Mouse (Mus musculus): ENCODE measurements at regions not wholly inside any gene's neighbourhood (a gene's known extent, or its start where the extent isn't known, plus 50 kb on each side); places are given as distances from the start of the nearest gene placed in this dataset.

DNA sequence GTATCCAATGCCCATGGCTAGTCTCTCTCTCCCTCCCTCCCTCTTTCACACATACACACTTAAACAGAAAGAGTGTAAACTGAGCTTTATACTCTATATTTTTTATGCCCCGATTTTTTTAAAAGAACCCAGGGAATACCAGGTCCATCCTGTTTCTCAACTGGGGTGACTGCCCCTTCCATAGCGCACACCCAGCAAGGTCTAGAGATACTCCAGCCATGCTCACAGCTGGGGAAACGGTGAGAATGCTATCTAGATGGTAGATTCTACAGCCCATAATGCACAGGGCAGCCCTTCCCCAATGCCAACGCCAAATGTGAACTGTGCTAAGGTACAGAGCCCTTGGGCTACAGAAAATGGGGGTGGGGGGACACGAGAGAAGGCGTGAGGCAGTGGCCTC, 51.2 kb upstream of the Tln2 start:
- Histone ChIP-seq H3K4me2 (ENCODE audit: low read depth, low read length) (no peak overlapping the region), H3K27ac (ENCODE audit: low read length) (no peak overlapping the region), H3K9me3 (replicated peaks; ENCODE audit: control insufficient read depth, low read length) (no peaks in the 10 kb centered on the region), H3K9ac (ENCODE audit: low read length) (no peak overlapping the region), H3K4me3 (ENCODE audit: low read length) (no peak overlapping the region), H3K27me3 (ENCODE audit: control insufficient read depth, insufficient read depth, low read length) (no peaks in the 10 kb centered on the region), H3K36me3 (ENCODE audit: control insufficient read depth, insufficient read depth) (no peaks in the 10 kb centered on the region), H3K4me1 (ENCODE audit: control insufficient read depth, insufficient read depth, low read length) (peaks cover 23% of the 10 kb centered on the region)
- WGBS = 91% methylated on average over 6 of the region's 6 CpGs
- no peak for ATAC-seq (replicated peaks; ENCODE audit: extremely low read depth, insufficient read depth, low FRiP score)

DNA sequence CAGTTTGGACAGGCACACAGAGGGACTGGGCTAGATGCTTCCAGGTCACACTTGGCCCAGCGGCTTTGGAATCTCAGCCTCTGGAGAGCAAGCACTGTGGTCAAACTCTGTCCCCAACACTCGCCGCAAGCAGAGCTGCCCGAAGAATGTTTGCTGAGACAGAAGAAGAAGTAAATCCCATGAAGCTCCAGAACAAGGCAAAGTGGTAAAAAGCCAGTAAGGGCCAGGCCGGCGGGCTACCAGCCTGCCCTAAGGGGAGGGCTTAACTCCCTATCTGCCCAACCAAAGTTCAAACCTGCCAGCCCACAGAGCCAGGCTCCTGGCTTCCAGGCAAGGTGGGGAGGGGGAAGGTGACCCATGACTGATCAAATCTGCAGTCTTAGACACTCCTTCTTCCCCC, 52.2 kb upstream of the Tln2 start:
- Histone ChIP-seq H3K27me3 (ENCODE audit: control insufficient read depth, insufficient read depth, low read length) (no peaks in the 10 kb centered on the region), H3K36me3 (ENCODE audit: control insufficient read depth, insufficient read depth) (no peaks in the 10 kb centered on the region), H3K9ac (ENCODE audit: low read length) (no peak overlapping the region), H3K4me3 (ENCODE audit: low read length) (no peak overlapping the region), H3K4me1 (ENCODE audit: control insufficient read depth, insufficient read depth, low read length) (peaks cover 19% of the 10 kb centered on the region), H3K9me3 (replicated peaks; ENCODE audit: control insufficient read depth, low read length) (no peaks in the 10 kb centered on the region), H3K27ac (ENCODE audit: low read length) (no peak overlapping the region), H3K4me2 (ENCODE audit: low read depth, low read length) (no peak overlapping the region)
- no peak for ATAC-seq (replicated peaks; ENCODE audit: extremely low read depth, insufficient read depth, low FRiP score)
- 73% methylated on average over 6 of the region's 6 CpGs for WGBS

GRCm38 (mm10) chr9:67612101-67612500, 52.6 kb upstream of the Tln2 start:
- Histone ChIP-seq H3K36me3 (ENCODE audit: control insufficient read depth, insufficient read depth) (no peaks in the 10 kb centered on the region), H3K4me3 (ENCODE audit: low read length) (no peak overlapping the region), H3K9ac (ENCODE audit: low read length) (no peak overlapping the region), H3K9me3 (replicated peaks; ENCODE audit: control insufficient read depth, low read length) (no peaks in the 10 kb centered on the region), H3K4me1 (ENCODE audit: control insufficient read depth, insufficient read depth, low read length) (peaks cover 21% of the 10 kb centered on the region), H3K27ac (ENCODE audit: low read length) (no peak overlapping the region), H3K4me2 (ENCODE audit: low read depth, low read length) (no peak overlapping the region), H3K27me3 (ENCODE audit: control insufficient read depth, insufficient read depth, low read length) (no peaks in the 10 kb centered on the region)
- no peak for ATAC-seq (replicated peaks; ENCODE audit: extremely low read depth, insufficient read depth, low FRiP score)
- WGBS = 96% methylated on average over 2 of the region's 2 CpGs

DNA sequence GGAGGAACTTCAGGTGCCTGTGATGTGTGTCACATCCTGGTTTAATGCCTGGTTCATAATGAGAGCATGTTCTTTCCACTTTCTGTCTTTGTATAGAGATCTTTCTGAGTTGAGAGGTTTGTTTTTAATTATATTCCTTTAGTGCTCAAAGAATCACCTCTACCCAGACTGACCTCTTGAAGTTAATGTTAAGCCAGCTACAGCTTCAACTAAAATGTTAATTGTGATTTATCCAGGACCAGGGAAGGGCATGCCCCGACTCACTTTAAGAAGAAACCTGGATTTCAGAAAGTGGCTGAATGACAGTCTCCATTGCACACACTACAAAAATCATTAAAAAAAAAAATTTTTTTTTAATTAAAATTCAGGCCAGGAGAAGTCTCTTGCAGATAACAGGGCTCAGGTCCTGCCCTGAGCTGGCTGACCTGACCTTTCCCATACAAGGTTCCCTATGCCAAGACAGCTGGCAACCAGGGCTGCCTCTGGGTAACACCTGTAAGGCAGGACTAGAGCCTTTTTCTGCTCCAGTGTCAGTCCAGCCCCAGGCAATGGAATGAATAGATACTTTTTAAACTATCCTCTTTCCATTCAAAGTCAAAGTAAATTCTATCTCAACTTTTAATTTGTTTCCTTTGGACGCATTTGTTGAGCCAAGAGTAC, 54.7 kb upstream of the Tln2 start:
- Histone ChIP-seq H3K4me3 (ENCODE audit: low read length) (no peak overlapping the region), H3K4me1 (ENCODE audit: control insufficient read depth, insufficient read depth, low read length) (peaks cover 15% of the 10 kb centered on the region), H3K27ac (ENCODE audit: low read length) (no peak overlapping the region), H3K4me2 (ENCODE audit: low read depth, low read length) (no peak overlapping the region), H3K27me3 (ENCODE audit: control insufficient read depth, insufficient read depth, low read length) (no peaks in the 10 kb centered on the region), H3K36me3 (ENCODE audit: control insufficient read depth, insufficient read depth) (no peaks in the 10 kb centered on the region), H3K9ac (ENCODE audit: low read length) (no peak overlapping the region), H3K9me3 (replicated peaks; ENCODE audit: control insufficient read depth, low read length) (no peaks in the 10 kb centered on the region)
- ATAC-seq (replicated peaks; ENCODE audit: extremely low read depth, insufficient read depth, low FRiP score) = no peak
- WGBS = 76% methylated on average over 2 of the region's 2 CpGs

- Histone ChIP-seq H3K27me3 (ENCODE audit: control insufficient read depth, insufficient read depth, low read length) (no peaks in the 10 kb centered on the region), H3K27ac (ENCODE audit: low read length) (no peak overlapping the region), H3K36me3 (ENCODE audit: control insufficient read depth, insufficient read depth) (no peaks in the 10 kb centered on the region), H3K9ac (ENCODE audit: low read length) (no peak overlapping the region), H3K9me3 (replicated peaks; ENCODE audit: control insufficient read depth, low read length) (no peaks in the 10 kb centered on the region), H3K4me1 (ENCODE audit: control insufficient read depth, insufficient read depth, low read length) (peaks cover 15% of the 10 kb centered on the region), H3K4me3 (ENCODE audit: low read length) (no peak overlapping the region), H3K4me2 (ENCODE audit: low read depth, low read length) (no peak overlapping the region)
- no peak for ATAC-seq (replicated peaks; ENCODE audit: extremely low read depth, insufficient read depth, low FRiP score)
- 96% methylated on average over 2 of the region's 2 CpGs for WGBS
Measured at GRCm38 (mm10) chr9:67616207-67616606, 56.7 kb upstream of the Tln2 start.

DNA sequence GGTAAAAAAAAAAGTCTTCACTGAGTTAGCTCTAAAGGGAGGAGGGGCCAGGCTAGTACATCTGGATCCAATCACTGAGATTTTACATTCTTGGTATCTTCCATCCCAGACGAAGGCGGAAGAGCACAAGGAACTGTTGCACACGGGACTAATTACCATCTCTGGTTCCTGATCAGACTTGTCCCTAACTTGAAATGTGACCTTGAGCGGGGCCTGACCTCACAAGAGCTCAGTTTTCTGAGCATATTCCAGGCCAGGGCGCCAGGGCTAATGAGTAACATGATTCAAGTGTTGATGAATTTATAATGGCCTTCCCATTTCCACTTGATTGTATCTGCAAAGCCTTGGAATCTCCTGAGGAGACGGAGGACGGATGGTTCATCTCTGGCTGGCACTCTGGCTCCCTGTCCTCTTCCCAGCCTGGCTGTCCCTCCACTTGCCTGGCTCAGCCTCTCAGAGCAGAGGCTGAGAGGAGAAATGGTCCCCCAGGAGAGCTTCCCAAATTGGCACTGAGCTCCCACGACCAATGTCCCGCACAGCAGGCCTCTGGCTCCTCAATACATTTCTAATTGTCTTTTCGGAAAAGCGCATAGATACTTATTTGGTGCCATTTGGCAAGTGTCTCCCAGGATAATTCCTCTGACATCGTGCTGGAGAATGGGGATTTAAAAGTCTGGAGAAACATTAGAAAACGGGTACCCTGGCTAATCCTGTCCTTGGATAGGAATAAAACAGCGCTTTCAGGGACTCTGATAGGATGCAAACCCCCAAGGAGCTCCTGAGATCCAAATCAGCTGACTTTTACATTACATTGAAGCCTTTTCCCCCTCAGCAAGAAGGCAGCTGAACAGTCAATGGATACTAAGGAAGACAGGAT, 58.1 kb upstream of the Tln2 start:
- H3K27me3 ChIP-seq (ENCODE audit: control insufficient read depth, insufficient read depth, low read length) = no peaks in the 10 kb centered on the region
- no peak overlapping the region for H3K9ac ChIP-seq (ENCODE audit: low read length)
- WGBS = 53% methylated on average over 14 of the region's 14 CpGs
- peak overlapping the region; percentile 48; the same call in 1 of the 2 replicates for H3K27ac ChIP-seq (ENCODE audit: low read length)
- peaks cover 13% of the 10 kb centered on the region for H3K4me1 ChIP-seq (ENCODE audit: control insufficient read depth, insufficient read depth, low read length)
- H3K36me3 ChIP-seq (ENCODE audit: control insufficient read depth, insufficient read depth) = no peaks in the 10 kb centered on the region
- ATAC-seq (replicated peaks; ENCODE audit: extremely low read depth, insufficient read depth, low FRiP score) = no peak
- no peaks in the 10 kb centered on the region for H3K9me3 ChIP-seq (replicated peaks; ENCODE audit: control insufficient read depth, low read length)
- H3K4me2 ChIP-seq (ENCODE audit: low read depth, low read length) = no peak overlapping the region
- H3K4me3 ChIP-seq (ENCODE audit: low read length) = no peak overlapping the region

DNA sequence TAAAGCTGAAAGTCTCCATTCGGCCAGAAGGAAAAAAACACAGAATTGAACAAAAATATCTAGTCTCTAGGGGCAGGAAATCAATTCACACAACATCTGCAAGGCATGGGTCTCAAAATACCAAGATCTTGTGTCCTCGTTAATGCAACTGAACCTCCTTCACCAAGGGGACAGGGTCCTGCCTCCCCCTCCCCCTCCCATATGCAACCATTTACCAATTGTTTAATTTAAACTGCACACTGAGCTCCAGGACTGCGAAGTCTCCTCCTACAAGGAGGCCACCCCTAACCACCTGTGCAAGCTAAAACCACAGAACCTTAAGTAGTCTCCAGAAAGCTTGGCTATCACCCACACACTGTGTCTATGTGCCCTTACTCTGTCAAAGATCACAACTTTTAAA, 61.4 kb upstream of the Tln2 start:
- Histone ChIP-seq H3K4me1 (ENCODE audit: control insufficient read depth, insufficient read depth, low read length) (peaks cover 19% of the 10 kb centered on the region), H3K27me3 (ENCODE audit: control insufficient read depth, insufficient read depth, low read length) (no peaks in the 10 kb centered on the region), H3K9me3 (replicated peaks; ENCODE audit: control insufficient read depth, low read length) (no peaks in the 10 kb centered on the region), H3K27ac (ENCODE audit: low read length) (no peak overlapping the region), H3K4me2 (ENCODE audit: low read depth, low read length) (no peak overlapping the region), H3K9ac (ENCODE audit: low read length) (no peak overlapping the region), H3K36me3 (ENCODE audit: control insufficient read depth, insufficient read depth) (no peaks in the 10 kb centered on the region), H3K4me3 (ENCODE audit: low read length) (no peak overlapping the region)
- ATAC-seq (replicated peaks; ENCODE audit: extremely low read depth, insufficient read depth, low FRiP score) = no peak
- WGBS = 64% methylated on average over 3 of the region's 3 CpGs

- 67% methylated on average over 2 of the region's 2 CpGs for WGBS
- Histone ChIP-seq H3K36me3 (ENCODE audit: control insufficient read depth, insufficient read depth) (no peaks in the 10 kb centered on the region), H3K9ac (ENCODE audit: low read length) (no peak overlapping the region), H3K27me3 (ENCODE audit: control insufficient read depth, insufficient read depth, low read length) (no peaks in the 10 kb centered on the region), H3K9me3 (replicated peaks; ENCODE audit: control insufficient read depth, low read length) (no peaks in the 10 kb centered on the region), H3K4me2 (ENCODE audit: low read depth, low read length) (no peak overlapping the region), H3K4me3 (ENCODE audit: low read length) (no peak overlapping the region), H3K27ac (ENCODE audit: low read length) (no peak overlapping the region), H3K4me1 (ENCODE audit: control insufficient read depth, insufficient read depth, low read length) (peaks cover 39% of the 10 kb centered on the region)
- ATAC-seq (replicated peaks; ENCODE audit: extremely low read depth, insufficient read depth, low FRiP score) = no peak
Measured at GRCm38 (mm10) chr9:67627196-67627595, 67.7 kb upstream of the Tln2 start.

DNA sequence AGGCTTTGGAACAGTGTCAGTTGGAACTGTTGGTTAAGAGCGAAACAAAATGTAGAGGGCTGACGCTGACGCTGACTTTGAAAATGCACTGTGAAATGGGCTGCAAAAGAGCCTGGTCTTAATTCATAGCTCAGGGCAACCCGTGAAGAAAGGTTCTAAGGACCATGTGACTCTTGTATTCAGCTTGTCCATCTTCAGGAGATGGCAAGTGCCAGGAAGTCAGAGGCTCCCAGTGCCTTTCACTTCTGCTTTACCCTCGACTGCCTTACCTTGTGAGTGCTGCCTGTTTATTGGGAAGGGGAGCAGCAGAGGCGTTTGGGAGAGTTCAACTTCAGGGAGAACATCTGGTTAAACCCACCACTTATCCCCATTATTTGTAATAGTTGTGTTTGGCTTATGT, 70.1 kb upstream of the Tln2 start:
- Histone ChIP-seq H3K27me3 (ENCODE audit: control insufficient read depth, insufficient read depth, low read length) (no peaks in the 10 kb centered on the region), H3K4me3 (ENCODE audit: low read length) (peak overlapping the region; percentile 28), H3K27ac (ENCODE audit: low read length) (peak overlapping the region; percentile 51), H3K9ac (ENCODE audit: low read length) (0 out of 2 replicates have a peak overlapping the region, but pooled peaks have one; percentile 12), H3K4me2 (ENCODE audit: low read depth, low read length) (peak overlapping the region; percentile 50), H3K36me3 (ENCODE audit: control insufficient read depth, insufficient read depth) (no peaks in the 10 kb centered on the region), H3K9me3 (replicated peaks; ENCODE audit: control insufficient read depth, low read length) (no peaks in the 10 kb centered on the region), H3K4me1 (ENCODE audit: control insufficient read depth, insufficient read depth, low read length) (peaks cover 44% of the 10 kb centered on the region)
- ATAC-seq (replicated peaks; ENCODE audit: extremely low read depth, insufficient read depth, low FRiP score) = no peak
- WGBS = 12% methylated on average over 6 of the region's 6 CpGs
